Mouse (Mus musculus): ENCODE measurements at regions not wholly inside any gene's neighbourhood (a gene's known extent, or its start where the extent isn't known, plus 50 kb on each side); places are given as distances from the start of the nearest gene placed in this dataset.

DNA sequence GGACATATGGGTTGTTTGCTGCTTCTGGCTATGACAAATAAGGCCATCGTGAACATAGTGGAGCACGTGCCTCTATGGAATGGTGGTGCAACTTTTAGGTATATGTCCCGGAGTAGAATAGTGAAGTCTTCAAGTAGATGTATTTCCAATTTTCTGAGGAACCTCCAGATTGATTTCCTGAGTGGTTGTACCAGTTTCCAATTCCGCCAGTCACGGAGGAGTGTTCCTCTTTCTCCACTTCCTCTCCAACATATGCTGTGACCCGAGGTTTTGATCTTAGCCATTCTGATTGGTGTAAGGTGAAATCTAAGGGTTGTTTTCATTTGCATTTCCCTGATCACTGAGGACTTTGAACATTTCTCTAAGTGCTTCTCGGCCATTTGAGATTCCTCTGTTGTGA lies 1134.4 kb upstream of the Zeb2 start:
- Histone ChIP-seq H3K27ac (ENCODE audit: low read length) (no peak overlapping the region), H3K9me3 (ENCODE audit: control insufficient read depth, low read length) (no peaks in the 10 kb centered on the region), H3K36me3 (ENCODE audit: control insufficient read depth, insufficient read depth, low read length) (no peaks in the 10 kb centered on the region), H3K9ac (ENCODE audit: low read depth, low read length) (no peak overlapping the region), H3K27me3 (replicated peaks; ENCODE audit: control insufficient read depth, insufficient read depth, low read length) (no peaks in the 10 kb centered on the region), H3K4me3 (ENCODE audit: low read length) (no peak overlapping the region), H3K4me2 (ENCODE audit: low read depth, low read length) (no peak overlapping the region), H3K4me1 (ENCODE audit: control insufficient read depth, insufficient read depth, low read length) (no peaks in the 10 kb centered on the region)
- no peak for ATAC-seq
- WGBS = 87% methylated on average over 7 of the region's 7 CpGs

DNA sequence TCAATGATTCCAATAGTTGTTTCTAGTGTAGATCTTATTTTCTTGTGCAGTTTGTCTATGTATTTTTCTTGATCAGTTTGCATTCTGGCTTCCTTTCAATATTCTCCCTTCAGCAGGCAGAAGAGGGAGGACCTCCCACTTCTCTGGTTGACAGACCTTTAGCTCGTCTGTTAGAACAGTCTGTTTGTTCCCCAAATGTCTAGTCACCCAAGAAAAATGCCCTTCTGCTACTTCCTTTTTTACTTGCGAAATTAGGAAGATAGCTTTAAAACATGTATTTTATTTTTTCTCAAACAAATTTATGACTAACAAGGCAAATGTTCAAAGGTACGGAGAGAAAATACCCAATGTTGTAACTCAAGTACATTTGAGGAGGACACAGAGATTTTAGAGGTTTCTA lies 1128.5 kb upstream of the Zeb2 start:
- no peak for ATAC-seq
- H3K27ac ChIP-seq (ENCODE audit: low read length) = no peak overlapping the region
- 64% methylated on average over 3 of the region's 3 CpGs for WGBS
- no peak overlapping the region for H3K9ac ChIP-seq (ENCODE audit: low read depth, low read length)
- no peaks in the 10 kb centered on the region for H3K4me1 ChIP-seq (ENCODE audit: control insufficient read depth, insufficient read depth, low read length)
- H3K4me3 ChIP-seq (ENCODE audit: low read length) = no peak overlapping the region
- H3K9me3 ChIP-seq (ENCODE audit: control insufficient read depth, low read length) = no peaks in the 10 kb centered on the region
- no peaks in the 10 kb centered on the region for H3K36me3 ChIP-seq (ENCODE audit: control insufficient read depth, insufficient read depth, low read length)
- no peak overlapping the region for H3K4me2 ChIP-seq (ENCODE audit: low read depth, low read length)
- H3K27me3 ChIP-seq (replicated peaks; ENCODE audit: control insufficient read depth, insufficient read depth, low read length) = no peaks in the 10 kb centered on the region

GRCm38 (mm10) chr2:46244697-46245096 lies 1127.5 kb upstream of the Zeb2 start:
- ATAC-seq = no peak
- Histone ChIP-seq H3K9me3 (ENCODE audit: control insufficient read depth, low read length) (no peaks in the 10 kb centered on the region), H3K9ac (ENCODE audit: low read depth, low read length) (no peak overlapping the region), H3K4me1 (ENCODE audit: control insufficient read depth, insufficient read depth, low read length) (no peaks in the 10 kb centered on the region), H3K4me2 (ENCODE audit: low read depth, low read length) (no peak overlapping the region), H3K27ac (ENCODE audit: low read length) (no peak overlapping the region), H3K36me3 (ENCODE audit: control insufficient read depth, insufficient read depth, low read length) (no peaks in the 10 kb centered on the region), H3K27me3 (replicated peaks; ENCODE audit: control insufficient read depth, insufficient read depth, low read length) (no peaks in the 10 kb centered on the region), H3K4me3 (ENCODE audit: low read length) (no peak overlapping the region)
- WGBS = 76% methylated on average over 3 of the region's 3 CpGs

GRCm38 (mm10) chr2:46242806-46243205 lies 1125.6 kb upstream of the Zeb2 start:
- Histone ChIP-seq H3K9me3 (ENCODE audit: control insufficient read depth, low read length) (no peaks in the 10 kb centered on the region), H3K9ac (ENCODE audit: low read depth, low read length) (no peak overlapping the region), H3K27ac (ENCODE audit: low read length) (no peak overlapping the region), H3K4me1 (ENCODE audit: control insufficient read depth, insufficient read depth, low read length) (no peaks in the 10 kb centered on the region), H3K27me3 (replicated peaks; ENCODE audit: control insufficient read depth, insufficient read depth, low read length) (no peaks in the 10 kb centered on the region), H3K36me3 (ENCODE audit: control insufficient read depth, insufficient read depth, low read length) (no peaks in the 10 kb centered on the region), H3K4me2 (ENCODE audit: low read depth, low read length) (no peak overlapping the region), H3K4me3 (ENCODE audit: low read length) (no peak overlapping the region)
- ATAC-seq = no peak

DNA sequence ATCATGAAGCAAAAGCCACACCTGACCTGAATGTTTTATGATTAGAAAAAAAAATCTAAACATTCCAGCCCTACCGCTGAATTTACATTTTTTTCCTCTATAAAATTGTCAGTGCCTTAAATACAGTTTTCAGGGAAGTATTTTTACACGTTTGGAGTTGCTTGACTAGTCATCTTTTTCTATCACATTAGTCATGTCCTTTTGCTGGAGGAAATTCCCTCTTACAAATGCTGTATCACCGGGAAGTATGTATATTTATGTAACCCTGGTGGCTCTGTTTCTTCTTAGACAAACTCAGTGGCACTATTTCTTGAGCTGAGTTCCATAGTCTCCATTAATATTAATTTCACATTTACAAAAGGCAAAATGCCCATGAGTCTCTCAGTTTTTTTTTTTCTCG lies 1122.7 kb upstream of the Zeb2 start:
- 49% methylated on average over 4 of the region's 4 CpGs for WGBS
- Histone ChIP-seq H3K4me3 (ENCODE audit: low read length) (no peak overlapping the region), H3K27me3 (replicated peaks; ENCODE audit: control insufficient read depth, insufficient read depth, low read length) (no peaks in the 10 kb centered on the region), H3K4me1 (ENCODE audit: control insufficient read depth, insufficient read depth, low read length) (no peaks in the 10 kb centered on the region), H3K9me3 (ENCODE audit: control insufficient read depth, low read length) (no peaks in the 10 kb centered on the region), H3K4me2 (ENCODE audit: low read depth, low read length) (no peak overlapping the region), H3K9ac (ENCODE audit: low read depth, low read length) (no peak overlapping the region), H3K36me3 (ENCODE audit: control insufficient read depth, insufficient read depth, low read length) (no peaks in the 10 kb centered on the region), H3K27ac (ENCODE audit: low read length) (no peak overlapping the region)
- ATAC-seq = no peak

GRCm38 (mm10) chr2:46230791-46231450 lies 1113.7 kb upstream of the Zeb2 start:
- Histone ChIP-seq H3K4me1 (ENCODE audit: control insufficient read depth, insufficient read depth, low read length) (no peaks in the 10 kb centered on the region), H3K4me2 (ENCODE audit: low read depth, low read length) (no peak overlapping the region), H3K9me3 (ENCODE audit: control insufficient read depth, low read length) (no peaks in the 10 kb centered on the region), H3K27ac (ENCODE audit: low read length) (no peak overlapping the region), H3K9ac (ENCODE audit: low read depth, low read length) (no peak overlapping the region), H3K36me3 (ENCODE audit: control insufficient read depth, insufficient read depth, low read length) (no peaks in the 10 kb centered on the region), H3K4me3 (ENCODE audit: low read length) (no peak overlapping the region), H3K27me3 (replicated peaks; ENCODE audit: control insufficient read depth, insufficient read depth, low read length) (no peaks in the 10 kb centered on the region)
- no peak for ATAC-seq
- WGBS = 78% methylated on average over 2 of the region's 2 CpGs

GRCm38 (mm10) chr2:46218336-46218957 lies 1101.3 kb upstream of the Zeb2 start:
- no peak overlapping the region for H3K4me3 ChIP-seq (ENCODE audit: low read length)
- no peaks in the 10 kb centered on the region for H3K36me3 ChIP-seq (ENCODE audit: control insufficient read depth, insufficient read depth, low read length)
- no peak overlapping the region for H3K4me2 ChIP-seq (ENCODE audit: low read depth, low read length)
- H3K9me3 ChIP-seq (ENCODE audit: control insufficient read depth, low read length) = no peaks in the 10 kb centered on the region
- no peak for ATAC-seq
- no peak overlapping the region for H3K27ac ChIP-seq (ENCODE audit: low read length)
- WGBS = 90% methylated on average over 7 of the region's 7 CpGs
- no peaks in the 10 kb centered on the region for H3K4me1 ChIP-seq (ENCODE audit: control insufficient read depth, insufficient read depth, low read length)
- H3K9ac ChIP-seq (ENCODE audit: low read depth, low read length) = no peak overlapping the region
- H3K27me3 ChIP-seq (replicated peaks; ENCODE audit: control insufficient read depth, insufficient read depth, low read length) = no peaks in the 10 kb centered on the region

- WGBS = 60% methylated on average over 1 of the region's 1 CpGs
- Histone ChIP-seq H3K4me3 (ENCODE audit: low read length) (no peak overlapping the region), H3K27ac (ENCODE audit: low read length) (no peak overlapping the region), H3K36me3 (ENCODE audit: control insufficient read depth, insufficient read depth, low read length) (no peaks in the 10 kb centered on the region), H3K4me1 (ENCODE audit: control insufficient read depth, insufficient read depth, low read length) (no peaks in the 10 kb centered on the region), H3K4me2 (ENCODE audit: low read depth, low read length) (no peak overlapping the region), H3K9ac (ENCODE audit: low read depth, low read length) (no peak overlapping the region), H3K27me3 (replicated peaks; ENCODE audit: control insufficient read depth, insufficient read depth, low read length) (no peaks in the 10 kb centered on the region), H3K9me3 (ENCODE audit: control insufficient read depth, low read length) (no peaks in the 10 kb centered on the region)
- ATAC-seq = no peak
Observed at GRCm38 (mm10) chr2:46199341-46199740, 1082.1 kb upstream of the Zeb2 start.

DNA sequence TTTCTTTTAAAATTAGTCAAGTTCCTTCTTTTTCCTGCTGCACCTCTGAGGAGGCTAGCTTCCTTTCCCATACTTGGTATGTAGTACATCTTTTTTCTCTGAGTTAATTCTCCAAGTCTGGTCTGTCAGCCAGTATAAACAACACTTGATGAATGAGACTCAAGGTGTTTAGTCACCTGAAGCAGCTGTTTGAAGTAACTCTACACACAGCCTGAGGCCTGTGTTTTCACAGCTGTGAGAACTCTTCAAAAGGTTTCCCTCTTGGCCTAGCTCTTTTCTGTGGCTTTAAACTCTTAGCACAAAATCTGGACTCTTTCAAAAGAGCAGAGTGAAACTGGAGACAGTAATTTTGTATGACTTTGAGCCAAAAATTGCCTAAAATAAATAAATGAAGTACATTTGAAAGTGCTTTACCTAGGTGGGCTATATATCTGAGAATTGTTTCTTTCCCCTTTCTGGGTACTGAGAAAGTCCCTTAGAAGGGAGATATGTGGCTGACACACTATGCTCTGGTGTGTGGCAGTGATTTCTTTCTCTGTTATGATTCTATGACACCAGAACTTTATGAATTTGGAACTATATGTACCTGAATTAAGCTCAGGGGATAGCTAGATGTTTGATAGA lies 1070.2 kb upstream of the Zeb2 start:
- Histone ChIP-seq H3K4me1 (ENCODE audit: control insufficient read depth, insufficient read depth, low read length) (no peaks in the 10 kb centered on the region), H3K4me3 (ENCODE audit: low read length) (no peak overlapping the region), H3K36me3 (ENCODE audit: control insufficient read depth, insufficient read depth, low read length) (no peaks in the 10 kb centered on the region), H3K9ac (ENCODE audit: low read depth, low read length) (no peak overlapping the region), H3K27me3 (replicated peaks; ENCODE audit: control insufficient read depth, insufficient read depth, low read length) (no peaks in the 10 kb centered on the region), H3K27ac (ENCODE audit: low read length) (no peak overlapping the region), H3K4me2 (ENCODE audit: low read depth, low read length) (no peak overlapping the region), H3K9me3 (ENCODE audit: control insufficient read depth, low read length) (no peaks in the 10 kb centered on the region)
- ATAC-seq = no peak
